Mouse (Mus musculus): ENCODE data around the gene Fbxo8. TPM values are rescaled to one million over a fixed set of nuclear protein-coding genes. Genes with fewer than 3 reads are reported as not detected.
A peak's percentile ranks its signal among the peaks of the same experiment; 100 is the strongest.

The Fbxo8 gene
- polyA plus RNA-seq, 1 experiment from 2014 or later, result 43.1 TPM

DNA sequence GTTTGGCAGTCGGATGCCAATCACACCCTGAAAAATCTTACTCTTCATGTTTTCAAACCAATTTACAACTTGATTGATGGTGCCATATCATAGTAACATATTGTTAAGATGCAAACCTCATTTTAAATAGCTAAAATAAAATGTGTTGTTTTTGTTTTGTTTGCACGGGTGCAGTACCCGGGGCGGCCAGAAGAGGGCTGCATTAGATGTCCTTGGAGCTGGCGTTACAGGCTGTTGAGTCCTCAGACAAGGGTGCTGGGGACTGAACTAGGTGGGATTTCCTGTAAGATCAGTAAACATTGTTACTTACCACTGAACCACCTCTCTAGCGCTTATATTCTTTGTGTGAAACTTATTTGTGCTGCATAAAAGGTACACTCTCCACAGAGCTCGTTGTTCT lies 65.4 kb downstream of the Fbxo8 start:
- peaks cover 7% of the 10 kb centered on the region; the same call in 1 of the 2 replicates for H3K27me3 ChIP-seq (replicated peaks; ENCODE audit: control insufficient read depth, insufficient read depth, low read length)
- H3K36me3 ChIP-seq (ENCODE audit: control insufficient read depth, insufficient read depth), result no peaks in the 10 kb centered on the region
- no peak overlapping the region for H3K27ac ChIP-seq (ENCODE audit: low read depth, low read length)
- no peaks in the 10 kb centered on the region for H3K4me1 ChIP-seq (replicated peaks; ENCODE audit: control insufficient read depth, insufficient read depth, low read length)
- no peak overlapping the region for H3K4me3 ChIP-seq (ENCODE audit: low read depth, low read length)
- no peak overlapping the region for H3K4me2 ChIP-seq (replicated peaks; ENCODE audit: low read depth)
- no peaks in the 10 kb centered on the region for H3K9me3 ChIP-seq (ENCODE audit: control insufficient read depth)
- H3K9ac ChIP-seq (ENCODE audit: low read depth, low read length), result no peak overlapping the region
- 46% methylated on average over 7 of the region's 7 CpGs for WGBS
- ATAC-seq, result no peak
- TF ChIP-seq CTCF (IDR thresholded peaks at IDR 0.05; ENCODE audit: low read depth), result peak; percentile 80

GRCm38 (mm10) chr8:56617271-56617670 lies 66.4 kb downstream of the Fbxo8 start:
- no peak overlapping the region for H3K4me3 ChIP-seq (ENCODE audit: low read depth, low read length)
- no peak overlapping the region for H3K9ac ChIP-seq (ENCODE audit: low read depth, low read length)
- H3K27me3 ChIP-seq (replicated peaks; ENCODE audit: control insufficient read depth, insufficient read depth, low read length), result peaks cover 7% of the 10 kb centered on the region; the same call in 1 of the 2 replicates
- H3K4me2 ChIP-seq (replicated peaks; ENCODE audit: low read depth), result no peak overlapping the region
- no peaks in the 10 kb centered on the region for H3K36me3 ChIP-seq (ENCODE audit: control insufficient read depth, insufficient read depth)
- WGBS, result 96% methylated on average over 6 of the region's 6 CpGs
- no peak for TF ChIP-seq CTCF (IDR thresholded peaks at IDR 0.05; ENCODE audit: low read depth)
- H3K4me1 ChIP-seq (replicated peaks; ENCODE audit: control insufficient read depth, insufficient read depth, low read length), result no peaks in the 10 kb centered on the region
- no peak for ATAC-seq
- no peak overlapping the region for H3K27ac ChIP-seq (ENCODE audit: low read depth, low read length)
- H3K9me3 ChIP-seq (ENCODE audit: control insufficient read depth), result no peaks in the 10 kb centered on the region

GRCm38 (mm10) chr8:56619056-56619455 lies 68.2 kb downstream of the Fbxo8 start:
- no peaks in the 10 kb centered on the region for H3K4me1 ChIP-seq (replicated peaks; ENCODE audit: control insufficient read depth, insufficient read depth, low read length)
- H3K9ac ChIP-seq (ENCODE audit: low read depth, low read length), result no peak overlapping the region
- no peak overlapping the region for H3K27ac ChIP-seq (ENCODE audit: low read depth, low read length)
- no peaks in the 10 kb centered on the region for H3K9me3 ChIP-seq (ENCODE audit: control insufficient read depth)
- ATAC-seq, result no peak
- WGBS, result 27% methylated on average over 4 of the region's 4 CpGs
- no peaks in the 10 kb centered on the region for H3K36me3 ChIP-seq (ENCODE audit: control insufficient read depth, insufficient read depth)
- no peak overlapping the region for H3K4me3 ChIP-seq (ENCODE audit: low read depth, low read length)
- H3K4me2 ChIP-seq (replicated peaks; ENCODE audit: low read depth), result no peak overlapping the region
- TF ChIP-seq CTCF (IDR thresholded peaks at IDR 0.05; ENCODE audit: low read depth), result no peak
- peaks cover 5% of the 10 kb centered on the region; the same call in 1 of the 2 replicates for H3K27me3 ChIP-seq (replicated peaks; ENCODE audit: control insufficient read depth, insufficient read depth, low read length)

GRCm38 (mm10) chr8:56619571-56619970 lies 68.7 kb downstream of the Fbxo8 start:
- 26% methylated on average over 9 of the region's 9 CpGs for WGBS
- Histone ChIP-seq H3K4me2 (replicated peaks; ENCODE audit: low read depth) (no peak overlapping the region), H3K4me3 (ENCODE audit: low read depth, low read length) (no peak overlapping the region), H3K9ac (ENCODE audit: low read depth, low read length) (no peak overlapping the region), H3K9me3 (ENCODE audit: control insufficient read depth) (no peaks in the 10 kb centered on the region), H3K36me3 (ENCODE audit: control insufficient read depth, insufficient read depth) (no peaks in the 10 kb centered on the region), H3K27ac (ENCODE audit: low read depth, low read length) (no peak overlapping the region), H3K4me1 (replicated peaks; ENCODE audit: control insufficient read depth, insufficient read depth, low read length) (no peaks in the 10 kb centered on the region), H3K27me3 (replicated peaks; ENCODE audit: control insufficient read depth, insufficient read depth, low read length) (peaks cover 5% of the 10 kb centered on the region; the same call in 1 of the 2 replicates)
- no peak for TF ChIP-seq CTCF (IDR thresholded peaks at IDR 0.05; ENCODE audit: low read depth)
- no peak for ATAC-seq

GRCm38 (mm10) chr8:56620691-56621090 lies 69.8 kb downstream of the Fbxo8 start:
- peaks cover 5% of the 10 kb centered on the region; the same call in 1 of the 2 replicates for H3K27me3 ChIP-seq (replicated peaks; ENCODE audit: control insufficient read depth, insufficient read depth, low read length)
- no peaks in the 10 kb centered on the region for H3K4me1 ChIP-seq (replicated peaks; ENCODE audit: control insufficient read depth, insufficient read depth, low read length)
- no peak overlapping the region for H3K4me3 ChIP-seq (ENCODE audit: low read depth, low read length)
- TF ChIP-seq CTCF (IDR thresholded peaks at IDR 0.05; ENCODE audit: low read depth), result no peak
- no peak overlapping the region for H3K27ac ChIP-seq (ENCODE audit: low read depth, low read length)
- ATAC-seq, result no peak
- H3K9me3 ChIP-seq (ENCODE audit: control insufficient read depth), result no peaks in the 10 kb centered on the region
- H3K4me2 ChIP-seq (replicated peaks; ENCODE audit: low read depth), result peak overlapping the region; percentile 35
- H3K36me3 ChIP-seq (ENCODE audit: control insufficient read depth, insufficient read depth), result no peaks in the 10 kb centered on the region
- WGBS, result 29% methylated on average over 10 of the region's 10 CpGs
- no peak overlapping the region for H3K9ac ChIP-seq (ENCODE audit: low read depth, low read length)

- peaks cover 5% of the 10 kb centered on the region; the same call in 1 of the 2 replicates for H3K27me3 ChIP-seq (replicated peaks; ENCODE audit: control insufficient read depth, insufficient read depth, low read length)
- ATAC-seq, result no peak
These were observed 70.2 kb downstream of the Fbxo8 start for GRCm38 (mm10) chr8:56621093-56621492.

More at GRCm38 (mm10) chr8:56621093-56621492, 70.2 kb downstream of the Fbxo8 start:
- Histone ChIP-seq H3K9ac (ENCODE audit: low read depth, low read length) (no peak overlapping the region), H3K4me3 (ENCODE audit: low read depth, low read length) (no peak overlapping the region), H3K27ac (ENCODE audit: low read depth, low read length) (no peak overlapping the region), H3K4me1 (replicated peaks; ENCODE audit: control insufficient read depth, insufficient read depth, low read length) (no peaks in the 10 kb centered on the region), H3K9me3 (ENCODE audit: control insufficient read depth) (no peaks in the 10 kb centered on the region), H3K4me2 (replicated peaks; ENCODE audit: low read depth) (peak overlapping the region; percentile 35; the same call in 1 of the 2 replicates), H3K36me3 (ENCODE audit: control insufficient read depth, insufficient read depth) (no peaks in the 10 kb centered on the region)
- no peak for TF ChIP-seq CTCF (IDR thresholded peaks at IDR 0.05; ENCODE audit: low read depth)
- 43% methylated on average over 4 of the region's 4 CpGs for WGBS
